Mouse (Mus musculus): ENCODE data around the gene Erh.

DNA sequence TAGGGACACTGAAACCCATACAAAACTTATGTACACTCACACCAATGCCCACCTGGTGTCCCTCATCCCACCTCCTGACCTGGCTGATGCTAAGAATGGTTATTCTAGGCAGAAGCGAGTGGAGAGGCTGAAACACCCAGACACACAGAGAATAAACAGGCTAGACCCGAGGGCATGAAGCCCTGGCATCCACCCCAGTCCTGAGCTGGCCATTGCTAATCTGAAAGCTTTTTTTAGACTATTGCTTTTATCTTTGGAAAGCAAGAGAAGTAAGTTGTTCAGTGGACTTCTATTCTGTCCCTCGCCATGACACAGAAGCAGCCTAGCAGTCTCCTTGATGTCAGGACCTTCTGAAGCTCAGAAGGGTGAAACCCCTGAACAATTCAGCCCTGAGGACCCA lies 34.2 kb downstream of the Erh start:
- no peak for TF ChIP-seq POLR2A (IDR thresholded peaks at IDR 0.05; ENCODE audit: borderline replicate concordance, low read depth, low read length)
- TF ChIP-seq CTCF (IDR thresholded peaks at IDR 0.05; ENCODE audit: low read depth, low read length): no peak
